Mouse (Mus musculus) Muller cell, postnatal 12 days (primary cell): ENCODE measurements around the gene Epha5.

Experiments used
- DNase-seq: peaks from one replicate; pipeline ENCODE4 v3.0.0-alpha.2; 2015; ENCODE audit errors: inconsistent ontology term

The Epha5 gene

DNA sequence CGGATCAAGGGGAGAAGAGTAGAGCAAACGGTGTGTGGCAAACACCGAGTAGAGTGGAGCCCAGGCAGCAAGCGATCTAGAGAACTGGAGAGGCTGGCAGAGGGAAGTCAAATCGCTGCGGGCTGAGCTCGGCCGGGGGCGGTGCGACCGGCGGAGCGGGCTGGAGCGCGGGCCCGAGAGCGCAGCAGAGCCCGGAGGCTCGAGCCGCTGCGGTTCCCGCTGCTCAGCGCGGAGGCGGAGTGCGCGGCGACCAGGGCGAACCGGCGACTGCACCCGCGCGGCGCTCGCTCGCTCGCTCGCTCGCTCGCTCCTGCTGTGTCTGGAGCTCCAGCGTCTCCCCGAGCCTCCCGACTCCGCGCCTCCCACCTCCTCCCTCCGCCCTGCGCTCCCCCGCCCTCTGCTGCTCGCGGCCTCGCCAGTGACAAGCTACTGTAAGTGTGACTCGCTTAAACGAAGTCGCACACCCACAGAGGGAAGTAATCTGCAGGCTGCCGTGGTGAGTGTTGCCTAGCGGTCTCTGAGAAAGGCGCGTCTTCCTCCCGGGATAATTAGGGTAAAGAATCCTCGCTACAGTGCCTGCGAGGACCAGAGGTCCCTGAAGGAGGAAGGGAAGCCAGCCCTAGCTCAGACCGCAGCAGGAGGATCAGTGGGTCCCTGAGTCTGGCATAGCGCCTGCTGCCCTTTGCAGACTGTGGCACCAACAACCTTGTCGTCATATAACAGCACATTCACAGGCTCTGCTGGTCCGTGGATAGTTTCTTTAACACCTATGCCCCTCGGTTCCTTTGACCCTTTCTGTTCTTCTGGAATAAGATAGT is at the start of gene Epha5:
Epha5 (minus strand) TSS at position 321 of the 818 bp plus-strand sequence.
- peak; percentile 93 for DNase-seq

DNA sequence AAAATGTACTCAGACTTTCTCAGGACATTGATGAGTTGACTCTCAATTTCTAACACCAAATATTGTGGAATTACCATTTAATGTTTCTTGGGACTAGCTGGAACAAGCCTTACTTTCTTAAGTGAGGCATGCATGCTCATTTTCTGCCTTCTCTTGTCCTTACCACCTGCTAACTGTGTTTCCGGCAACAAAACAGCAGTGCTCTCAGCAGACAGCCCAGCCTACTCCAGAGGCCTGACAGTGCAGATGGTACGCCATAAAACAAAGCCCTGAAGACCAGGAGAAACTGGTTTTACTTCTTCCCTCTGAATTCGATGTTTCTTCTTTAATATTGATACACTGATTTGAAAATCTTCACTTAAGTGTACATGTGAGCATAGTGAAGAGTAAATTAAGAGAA is 39.0 kb upstream of the Epha5 start:
- no peak for DNase-seq

DNA sequence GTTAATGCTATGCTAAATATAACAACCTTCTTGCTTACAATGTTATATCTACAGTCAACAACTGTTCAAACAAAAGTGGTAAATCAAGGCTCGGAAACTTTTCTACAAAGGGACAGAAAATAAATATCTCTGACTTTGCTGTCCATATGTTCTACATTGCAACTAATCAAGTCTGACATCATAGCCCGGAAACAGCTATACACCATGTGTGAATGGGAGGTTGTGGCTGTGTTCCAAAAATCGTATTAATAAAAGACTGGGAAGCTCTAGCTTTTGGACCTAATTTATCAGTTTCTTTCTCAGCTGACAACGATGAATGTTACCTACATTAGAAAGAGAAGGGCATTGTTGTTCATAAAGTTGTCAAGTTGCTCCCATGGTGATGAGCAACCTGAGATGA is 37.5 kb upstream of the Epha5 start:
- DNase-seq = no peak

DNA sequence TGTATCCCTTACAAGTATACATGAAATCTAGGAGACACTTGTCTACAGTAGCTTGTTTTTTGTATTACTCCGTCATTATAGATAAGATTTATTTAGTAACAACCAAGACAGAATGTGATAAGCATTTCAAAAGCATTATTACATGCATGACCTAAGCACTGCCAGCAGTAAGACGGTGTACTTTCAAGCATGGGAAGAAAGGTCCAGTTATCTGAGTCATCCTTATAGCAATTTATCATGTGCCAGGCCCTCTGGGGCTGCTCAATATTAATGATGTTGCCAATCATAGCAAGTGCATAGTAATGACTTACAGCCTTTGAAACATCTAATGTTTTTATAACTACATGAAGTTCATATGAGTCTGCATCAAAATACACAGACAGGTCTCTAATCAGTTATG is 36.7 kb upstream of the Epha5 start:
- no peak for DNase-seq

DNA sequence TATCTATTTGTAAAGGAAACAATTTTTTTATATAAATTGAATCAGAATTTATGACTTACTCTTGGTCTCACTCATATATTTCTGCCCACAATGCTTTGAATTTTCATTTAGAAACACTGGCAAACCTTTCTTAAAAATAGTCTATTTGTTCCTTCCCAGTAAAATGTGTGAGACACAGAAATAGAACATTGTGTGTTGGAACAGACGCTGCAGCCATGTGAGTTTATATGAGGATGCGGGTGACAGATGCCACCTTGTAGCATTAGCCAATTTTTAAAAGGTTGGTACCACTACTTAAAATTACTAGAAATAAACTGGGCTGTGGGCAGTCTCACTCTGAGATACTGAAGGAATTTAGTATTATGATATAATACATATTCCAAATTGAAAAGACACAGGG is 23.1 kb upstream of the Epha5 start:
- DNase-seq = no peak

DNA sequence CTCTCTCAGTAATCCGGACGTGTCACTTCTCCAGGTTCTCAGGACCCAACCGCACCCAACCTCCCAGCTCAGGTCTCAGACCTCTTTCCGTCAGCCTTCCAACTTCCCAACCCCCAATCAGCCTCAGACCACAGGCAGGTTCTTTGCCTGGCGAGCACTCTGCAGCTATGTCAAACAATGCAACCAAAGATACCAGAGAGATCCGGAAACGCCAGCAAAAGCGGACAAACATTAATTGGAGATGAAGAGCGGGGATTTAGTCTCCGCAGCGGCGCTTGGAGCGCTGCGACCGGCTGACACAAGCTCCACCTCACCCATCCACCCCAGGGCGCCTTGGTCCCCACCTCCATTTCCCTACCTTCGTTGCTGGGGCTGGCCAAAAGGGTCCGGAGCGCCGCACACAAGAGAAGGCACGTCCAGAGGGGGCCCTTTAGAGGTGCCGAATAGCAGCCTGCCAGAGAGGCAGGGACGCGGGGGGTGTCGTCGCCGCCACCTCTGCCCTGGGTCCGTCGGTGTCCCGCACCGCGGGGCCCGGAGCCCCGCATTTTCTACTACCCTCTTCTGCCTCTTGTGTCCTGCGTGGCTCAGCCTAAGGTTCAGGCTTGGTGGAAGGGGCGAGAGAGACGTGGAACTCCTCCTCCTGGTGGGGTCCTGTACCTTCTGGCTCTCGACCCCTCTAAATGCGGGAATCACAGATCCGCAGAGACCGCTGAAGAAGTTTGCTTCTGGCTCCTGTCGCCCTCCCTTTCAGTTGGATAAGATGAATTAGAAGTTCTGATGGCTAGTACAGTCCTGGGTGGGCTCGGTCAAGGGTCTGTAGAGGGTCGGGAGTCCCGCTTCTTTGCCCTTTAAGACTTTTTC is 991 bp downstream of the Epha5 start:
- peak; percentile 67 for DNase-seq

DNA sequence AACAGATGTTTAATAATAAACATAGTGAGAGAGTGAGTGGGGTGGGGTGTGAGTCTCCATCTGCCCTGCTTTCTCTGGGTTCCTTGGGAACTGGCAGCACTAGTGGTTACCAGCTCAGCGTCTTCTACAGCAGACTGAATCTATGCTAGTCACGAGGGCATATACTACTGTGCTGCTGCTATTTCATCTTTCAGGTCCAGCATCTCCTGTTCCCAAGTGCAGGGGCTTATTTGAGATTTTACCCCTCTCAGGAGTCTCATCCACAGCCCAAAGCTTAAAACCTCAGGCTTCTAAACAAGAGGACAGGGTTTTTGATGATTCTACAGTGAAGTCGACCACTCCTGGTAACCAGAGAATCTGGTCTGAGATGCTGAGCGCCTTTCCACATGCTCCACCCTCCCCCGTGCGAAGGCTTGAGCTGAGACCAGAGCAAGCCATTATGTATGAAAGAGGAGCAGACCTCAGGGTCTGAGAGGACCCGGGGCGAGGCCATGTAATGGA is 2.2 kb downstream of the Epha5 start:
- DNase-seq = peak; percentile 64

DNA sequence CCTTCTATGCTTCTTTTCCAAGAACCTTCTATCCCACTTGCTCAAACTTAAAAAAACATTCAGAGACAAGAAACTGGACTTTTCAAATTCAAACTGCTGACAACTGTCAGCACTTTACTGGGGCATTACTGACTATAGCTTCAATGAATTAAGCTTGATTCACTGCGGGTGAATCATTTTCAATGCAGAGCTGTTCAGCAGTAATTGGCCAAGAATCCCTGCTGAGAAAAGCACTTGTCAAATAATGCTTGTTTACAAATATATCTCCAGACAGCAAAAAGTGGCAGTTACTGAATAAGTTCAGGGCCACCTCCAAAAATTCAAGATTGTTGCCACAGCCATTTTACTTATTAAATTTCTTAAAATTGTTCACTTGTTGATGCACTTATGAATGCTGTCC is 4.2 kb downstream of the Epha5 start:
- peak; percentile 48 for DNase-seq

DNA sequence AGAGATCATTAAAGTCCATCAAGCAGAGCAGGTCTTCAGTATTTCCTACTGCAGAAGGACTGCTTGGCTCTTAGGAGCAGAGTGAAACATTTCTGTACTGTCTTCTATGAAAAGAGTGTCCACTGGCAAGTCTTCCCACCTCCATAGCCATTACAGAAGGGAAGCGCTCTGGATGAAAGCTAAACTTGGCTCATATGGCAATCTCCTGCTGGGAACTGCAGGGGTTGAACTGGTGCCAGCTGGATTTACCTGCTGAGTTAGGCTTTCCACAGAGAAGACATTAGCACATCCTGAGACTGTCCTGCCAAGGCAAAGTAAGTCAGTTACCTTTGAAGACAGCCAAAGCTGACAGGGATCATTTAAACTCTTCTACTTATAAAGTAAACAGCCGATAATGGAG is 8.8 kb downstream of the Epha5 start:
- peak; percentile 63 for DNase-seq

DNA sequence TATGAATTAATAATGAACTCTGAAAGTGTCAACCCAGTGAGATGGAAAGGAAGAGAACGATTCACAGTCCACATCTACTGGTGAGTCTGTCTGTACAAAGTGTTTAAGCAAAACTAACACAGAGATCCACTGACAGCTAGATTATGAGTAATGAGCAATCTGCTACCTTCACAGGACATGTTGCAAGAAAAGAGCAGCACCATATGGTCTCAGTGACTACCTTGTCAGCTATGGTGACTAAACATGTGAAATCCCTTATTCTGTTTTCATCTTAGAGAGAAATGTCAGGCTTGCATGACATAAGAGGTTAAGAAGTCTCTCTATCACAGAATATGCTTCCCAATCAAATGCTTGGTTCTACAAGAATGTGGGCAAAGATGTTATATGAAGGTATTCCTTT is 20.1 kb downstream of the Epha5 start:
- DNase-seq = no peak

DNA sequence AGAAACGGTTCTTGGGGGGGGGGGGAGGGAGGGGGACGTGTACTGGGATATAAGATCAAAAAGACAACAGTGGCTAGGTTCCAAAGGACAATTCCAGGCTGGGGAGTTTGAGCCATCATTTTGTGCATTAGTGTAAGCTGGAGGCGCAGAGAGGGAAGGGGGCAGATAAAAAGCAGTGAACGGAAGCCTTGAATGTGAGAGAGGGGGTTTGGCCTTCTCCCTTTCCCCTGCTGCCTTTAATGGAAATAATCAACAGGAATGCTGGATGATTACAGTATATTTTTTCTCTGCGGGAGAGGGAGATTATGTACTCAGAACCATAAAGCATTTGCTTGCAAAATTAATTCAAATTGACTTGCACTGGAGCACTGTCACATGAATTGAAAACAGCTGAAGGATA is 51.8 kb downstream of the Epha5 start:
- DNase-seq = no peak

DNA sequence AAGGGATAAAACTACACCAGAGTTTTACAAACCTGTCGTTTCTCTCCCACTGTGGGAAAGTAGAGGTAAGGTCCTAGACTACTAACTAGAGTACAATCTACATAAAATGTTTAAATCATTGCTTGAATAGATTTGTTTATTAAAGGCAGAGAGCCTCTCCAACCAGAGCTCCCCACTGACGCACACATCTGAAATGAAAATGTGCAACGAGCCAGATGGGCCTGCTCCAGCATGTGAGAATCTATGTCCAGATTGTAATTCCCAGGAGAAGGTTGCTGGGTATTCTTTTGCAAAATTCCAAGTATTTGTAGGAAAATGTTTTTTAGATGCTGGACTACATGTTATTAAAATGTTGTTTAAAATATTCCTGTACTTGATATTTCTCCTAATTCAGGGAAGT is 57.8 kb downstream of the Epha5 start:
- no peak for DNase-seq

DNA sequence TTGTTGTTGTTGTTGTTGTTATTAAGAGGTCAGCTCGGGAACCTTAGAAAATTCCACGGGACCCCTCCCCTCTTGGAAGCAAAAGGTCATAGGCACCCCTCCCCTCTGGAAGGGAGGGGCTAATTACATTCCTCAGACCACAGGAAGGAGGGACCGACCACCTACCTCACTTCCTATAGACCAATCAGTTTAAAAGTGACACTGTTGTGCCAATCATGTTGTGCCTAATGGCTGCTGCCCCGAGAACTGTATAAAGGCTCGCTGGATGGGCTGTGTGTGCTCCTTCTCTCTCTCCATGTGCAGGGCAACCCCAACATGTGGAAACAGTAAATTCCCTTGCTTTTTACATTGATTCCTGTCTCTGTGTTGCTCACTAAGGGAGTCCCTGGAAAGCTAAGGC is 64.1 kb downstream of the Epha5 start:
- no peak for DNase-seq

DNA sequence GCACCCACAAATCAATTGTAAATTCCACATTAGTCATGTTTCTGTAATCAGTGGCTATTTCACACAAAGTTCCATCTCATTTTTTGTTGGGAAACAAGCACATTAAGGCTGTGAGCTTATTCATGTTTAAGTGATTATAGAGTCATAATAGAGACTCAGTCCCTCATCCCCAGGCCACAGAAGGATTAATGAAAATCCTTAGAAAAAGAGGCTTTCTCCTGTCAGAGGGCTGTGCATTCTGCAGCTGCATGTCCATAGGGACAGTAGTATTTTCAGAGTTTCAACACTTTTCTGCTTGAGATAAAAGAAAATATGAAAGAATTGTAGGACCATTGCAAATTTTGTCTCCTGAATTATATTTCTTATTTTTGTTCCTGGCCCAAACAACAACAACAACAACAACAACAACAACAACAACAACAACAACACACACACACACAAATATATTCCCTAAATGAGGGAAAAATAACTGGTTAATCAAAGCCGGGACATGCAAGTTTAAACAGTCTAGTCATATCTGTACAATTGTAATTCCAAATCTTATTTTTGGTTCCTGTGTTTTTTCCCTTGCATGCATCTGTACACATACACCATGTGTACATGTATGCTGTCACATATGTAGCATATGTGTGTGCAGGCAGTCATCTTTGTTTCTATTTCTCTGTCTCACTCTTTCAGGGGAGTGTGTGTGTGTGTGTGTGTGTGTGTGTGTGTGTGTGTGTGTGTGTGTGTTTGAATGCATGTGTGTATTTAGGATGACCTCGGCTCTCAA is 70.3 kb downstream of the Epha5 start:
- DNase-seq = no peak

DNA sequence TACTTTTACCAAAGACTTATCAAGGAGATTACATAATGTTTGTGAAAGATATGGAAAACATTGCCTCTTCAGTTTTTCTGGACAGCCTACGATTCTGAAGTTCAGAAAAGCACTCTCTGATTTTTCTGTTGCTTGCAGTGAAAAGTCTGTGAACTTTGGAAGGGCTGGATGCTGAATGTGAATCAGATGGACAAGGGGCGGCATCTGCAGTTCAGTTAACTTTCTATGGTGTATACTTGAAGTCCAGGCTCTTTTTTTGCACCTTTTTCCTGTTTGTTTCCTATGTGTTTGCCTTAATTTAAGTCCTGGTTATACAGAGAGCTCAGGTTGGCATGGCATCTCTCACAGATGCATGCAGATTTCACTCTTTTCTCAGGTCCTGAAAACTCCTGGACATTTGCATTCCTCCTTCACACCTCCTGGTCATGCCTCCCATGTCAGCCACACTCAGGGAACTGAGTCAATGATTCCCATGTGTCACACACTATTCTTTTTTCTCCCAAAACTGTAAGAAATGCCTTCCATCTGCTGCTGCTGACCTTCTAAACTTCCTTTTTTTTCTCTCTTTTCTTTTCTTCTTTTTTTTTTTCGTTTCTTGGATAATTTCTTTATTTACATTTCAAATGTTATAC is 81.2 kb downstream of the Epha5 start:
- no peak for DNase-seq

DNA sequence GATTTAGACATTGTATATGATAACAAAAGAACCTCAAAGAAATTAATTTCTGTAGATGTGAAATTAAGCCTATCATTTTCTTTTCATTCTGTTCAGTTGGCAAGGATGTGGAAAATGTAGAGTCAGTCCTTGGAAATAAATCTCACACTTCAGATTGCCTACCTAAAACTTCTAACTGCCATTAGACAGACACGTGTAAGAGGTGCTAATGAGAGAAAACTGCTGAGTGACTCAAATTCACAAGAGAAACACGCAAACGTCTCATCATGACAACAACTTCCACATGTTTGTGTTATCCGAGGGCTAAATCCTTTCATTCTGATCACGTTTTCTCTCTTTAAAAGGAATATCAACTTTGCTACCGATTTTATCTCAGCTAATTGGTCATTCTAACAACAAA is 82.7 kb downstream of the Epha5 start:
- peak; percentile 17 for DNase-seq

DNA sequence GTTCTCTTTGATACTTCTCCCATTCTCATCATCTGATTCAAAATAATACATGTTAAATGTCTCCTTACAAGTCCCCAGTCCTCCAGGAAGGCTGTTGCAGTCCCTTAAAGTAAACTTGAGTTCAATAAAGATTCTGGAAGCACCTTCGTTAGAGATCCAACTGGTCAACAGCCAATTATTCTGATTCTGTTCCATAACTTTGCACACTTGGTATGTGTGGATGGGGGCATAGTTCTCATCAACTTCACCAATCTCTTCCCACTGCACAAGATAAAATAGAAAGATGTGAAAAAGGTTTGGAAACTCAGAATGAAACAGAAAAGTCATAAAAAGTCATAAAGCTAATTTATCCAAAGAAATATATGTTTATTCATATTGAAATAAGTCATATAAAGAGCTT is 85.6 kb downstream of the Epha5 start:
- peak; percentile 69 for DNase-seq

DNA sequence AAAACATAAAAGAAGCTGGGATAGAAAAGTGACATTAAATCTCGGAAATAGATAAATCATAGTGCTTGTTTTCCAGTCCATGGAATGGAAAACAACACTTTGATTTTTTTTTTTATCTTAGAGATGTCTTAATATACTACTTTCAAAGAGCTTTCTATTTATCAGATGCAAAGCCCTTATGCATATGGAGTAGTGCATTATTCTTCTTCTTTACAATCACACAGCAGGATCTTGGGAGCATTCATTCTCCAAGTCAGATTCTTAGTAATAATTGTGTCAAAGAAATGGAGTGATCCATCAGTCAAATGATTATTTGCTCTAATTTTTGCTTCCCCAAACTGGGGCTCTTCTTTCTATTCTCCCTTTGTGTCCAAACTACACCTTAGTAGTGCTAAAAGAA is 96.6 kb downstream of the Epha5 start:
- DNase-seq = no peak

DNA sequence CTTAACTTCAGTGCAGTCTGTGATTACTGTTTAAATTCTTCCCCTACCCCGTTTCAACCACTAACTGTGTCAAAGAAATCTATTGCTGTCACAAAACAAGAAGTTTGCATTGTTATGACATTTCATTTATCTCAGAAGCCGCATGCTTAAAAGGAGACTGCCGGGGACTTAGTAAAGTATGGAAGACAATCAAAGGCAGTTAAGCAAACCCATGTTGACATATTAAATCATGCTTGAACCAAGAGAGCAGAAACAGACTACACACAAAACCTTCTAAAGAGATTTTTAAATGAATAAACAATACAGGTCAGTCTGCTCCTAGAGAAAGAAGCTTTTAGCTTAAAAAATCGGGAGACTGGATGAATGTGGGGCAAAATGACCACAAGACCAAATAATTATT is 97.0 kb downstream of the Epha5 start:
- DNase-seq = peak; percentile 64

DNA sequence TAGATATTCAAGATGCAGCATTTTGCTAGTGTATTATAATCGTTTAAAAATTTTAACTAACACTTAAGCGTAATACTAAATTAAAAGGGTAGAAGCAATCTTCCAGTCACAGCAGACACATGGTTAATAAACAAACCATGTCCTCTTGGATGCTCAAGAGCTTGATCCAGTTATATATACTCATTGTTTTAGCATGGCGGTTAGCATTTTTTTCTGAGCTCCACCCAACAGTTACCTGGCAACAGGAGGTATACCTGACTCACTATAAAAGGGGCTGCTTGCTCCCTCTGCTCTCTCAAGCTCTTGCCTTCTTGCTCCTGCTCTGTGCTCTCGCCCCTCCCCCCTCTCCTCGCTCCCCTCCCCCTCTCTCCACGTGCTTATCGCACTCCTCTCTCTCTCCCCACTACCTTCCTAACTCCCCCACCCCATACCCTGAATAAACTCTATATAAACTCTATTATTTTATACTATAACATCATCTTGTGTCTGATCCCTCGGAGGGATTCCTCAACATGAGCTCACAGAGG is 98.3 kb downstream of the Epha5 start:
- no peak for DNase-seq

DNA sequence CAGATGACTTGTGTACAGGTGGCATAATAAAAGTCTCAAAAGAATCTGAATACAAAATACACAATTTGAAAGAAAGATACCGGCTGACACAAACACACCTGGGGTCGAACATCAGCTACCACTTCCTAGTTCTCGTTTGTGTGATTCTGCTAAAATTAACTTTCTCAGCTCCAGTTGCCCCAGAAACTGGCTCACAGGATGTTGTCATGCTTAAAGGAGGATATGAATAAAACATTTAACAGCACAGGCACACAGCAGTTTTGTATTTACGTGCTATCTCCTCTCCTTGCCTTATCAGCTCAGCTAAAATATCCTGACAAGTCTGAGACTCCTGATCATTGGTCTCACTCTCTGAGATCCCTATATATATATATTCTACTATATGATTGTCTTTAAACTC is 99.3 kb downstream of the Epha5 start:
- DNase-seq = no peak
